ENCODE assay signal across 8 mouse cellular contexts in genomic region chr2:27847001-27847400, GRCm38 (mm10). TPM values are rescaled to one million over a fixed set of nuclear protein-coding genes. Genes with fewer than 3 reads are reported as not detected.
A peak's percentile ranks its signal among the peaks of the same experiment; 100 is the strongest.
DNase-seq lines count a peak whose midpoint lies in the region; ATAC-seq and TF ChIP-seq lines count a peak whose summit lies in the region.
"Had no signal": no experiment of that assay in that cellular context is flagged by ENCODE, and none has a peak within 500 bp of the region (broad histone marks: within the 10 kb centered on the region; RNA-seq: fewer than 3 reads in every experiment).

No protein-coding gene starts in this region.

- H3K9me3 ChIP-seq in midbrain, postnatal 0 days (ENCODE audit: low read length): no peaks in the 10 kb centered on the region

- no peaks in the 10 kb centered on the region for H3K4me1 ChIP-seq in midbrain, postnatal 0 days (ENCODE audit: insufficient read depth, low read length)

- no peak for TF ChIP-seq CTCF in midbrain, postnatal 0 days (IDR thresholded peaks at IDR 0.05)

- peak; percentile 37 for DNase-seq in embryo, embryonic 9.5 days (ENCODE audit: extremely low spot score)
- peak; percentile 65 for DNase-seq in gastrocnemius, postnatal 10 days
- DNase-seq in kidney, adult 18-20 months: peak; percentile 49
- peak; percentile 27 to 65 for DNase-seq in lung, postnatal 4 days
- no peak for DNase-seq in urinary bladder, adult 2 months (ENCODE audit: low spot score)
- DNase-seq in midbrain, postnatal 0 days (ENCODE audit: low spot score): no peak
- DNase-seq in left cerebral cortex, postnatal 4 days: no peak
- DNase-seq: lung, embryonic 14.5 days had no signal

- H3K27ac ChIP-seq in midbrain, postnatal 0 days (ENCODE audit: low read depth, low read length): no peak overlapping the region

- WGBS in midbrain, postnatal 0 days: 72% methylated on average over 5 of the region's 5 CpGs

- intact Hi-C loops in left cerebral cortex, postnatal 4 days (cut with DNase I): no loop called here

- H3K27me3 ChIP-seq in midbrain, postnatal 0 days (ENCODE audit: insufficient read depth, low read length): no peaks in the 10 kb centered on the region

- no peak overlapping the region for H3K4me3 ChIP-seq in midbrain, postnatal 0 days (ENCODE audit: low read depth, low read length)

- no peak overlapping the region for H3K4me2 ChIP-seq in midbrain, postnatal 0 days (ENCODE audit: low read depth, low read length, poor library complexity, severe bottlenecking)
- H3K4me2 ChIP-seq: lung, embryonic 14.5 days had no signal

- ATAC-seq in midbrain, postnatal 0 days (ENCODE audit: low FRiP score): no peak

- H3K36me3 ChIP-seq in midbrain, postnatal 0 days (ENCODE audit: insufficient read depth, low read length): no peaks in the 10 kb centered on the region

- no peak overlapping the region for H3K9ac ChIP-seq in midbrain, postnatal 0 days (replicated peaks; ENCODE audit: low read length, poor library complexity, severe bottlenecking)
- H3K9ac ChIP-seq: lung, embryonic 14.5 days had no signal

RNA-seq across cellular contexts. Expression of gene Col5a1, which starts 39.2 kb away (rescaled TPM):
- 100 to 1,000 TPM; 204 to 280 TPM for total RNA-seq in gastrocnemius, postnatal 10 days (2021)
- polyA plus RNA-seq in urinary bladder, adult 2 months (2012; rRNA removed): 59.2 and 104 TPM in 2 replicates
- total RNA-seq in midbrain, postnatal 0 days (2014; rRNA removed): 16.9 and 23.4 TPM in 2 replicates
- 5.4 and 5.6 TPM in 2 replicates for polyA plus RNA-seq in midbrain, postnatal 0 days (2015; fragmentation: Nextera tagmentation; extraction: Ambion mirVana)
- total RNA-seq in left cerebral cortex, postnatal 4 days (2021): 10 to 100 TPM; 11.1 to 12.4 TPM

Comparison
In these comparisons a context has a peak if more than half of its experiments do, and no peak if none do; other contexts are left out.
1. DNase-seq: peak in embryo, embryonic 9.5 days (single experiment), gastrocnemius, postnatal 10 days (single experiment), kidney, adult 18-20 months (single experiment) and lung, postnatal 4 days (2 of 2); none in urinary bladder, adult 2 months (single experiment), midbrain, postnatal 0 days (single experiment) and left cerebral cortex, postnatal 4 days (single experiment).